In the genomic region with DNA sequence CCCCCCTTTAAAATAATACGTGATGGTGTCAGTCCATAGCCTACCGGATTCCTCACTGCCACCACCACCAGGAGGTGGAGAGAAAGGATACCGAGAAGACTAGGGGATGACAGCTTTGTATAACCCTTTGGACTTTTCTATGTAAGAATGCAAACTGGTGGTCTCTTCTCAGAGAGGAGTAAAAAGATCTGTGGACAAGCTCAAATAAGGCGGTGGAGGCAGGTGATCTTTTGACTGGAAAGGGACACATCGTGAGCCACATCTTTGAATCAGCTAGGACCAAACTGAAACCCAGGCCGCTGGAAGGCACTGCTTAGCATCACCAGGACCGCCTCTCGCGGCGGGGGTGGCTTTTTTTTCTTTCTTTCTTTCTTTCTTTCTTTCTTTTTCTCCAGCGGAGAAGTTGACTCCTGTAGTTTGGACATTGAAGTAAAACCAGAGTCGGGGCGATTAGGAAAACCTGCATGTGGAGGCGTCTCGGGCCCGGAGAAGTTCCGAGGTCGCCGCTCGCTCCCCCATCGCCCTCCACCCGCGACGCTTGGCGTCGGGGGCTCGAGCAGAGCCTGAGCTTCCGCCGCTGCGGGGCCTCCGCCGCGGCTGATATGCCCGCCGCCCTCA, we compare ENCODE assay signal across 8 mouse cellular contexts. TPM values are rescaled to one million over a fixed set of nuclear protein-coding genes. Genes with fewer than 3 reads are reported as not detected.
A peak's percentile ranks its signal among the peaks of the same experiment; 100 is the strongest.
DNase-seq lines count a peak whose midpoint lies in the region; ATAC-seq and TF ChIP-seq lines count a peak whose summit lies in the region.

No protein-coding gene starts in this region.

- TF ChIP-seq CTCF in liver, postnatal 0 days (IDR thresholded peaks at IDR 0.05; ENCODE audit: low read depth) = peak; percentile 58

- no peaks in the 10 kb centered on the region for H3K9me3 ChIP-seq in ES-E14 (ENCODE audit: control insufficient read depth, insufficient read depth, low read depth, low read length)
- H3K9me3 ChIP-seq in kidney, embryonic 15.5 days (replicated peaks) = no peaks in the 10 kb centered on the region
- H3K9me3 ChIP-seq in liver, postnatal 0 days (ENCODE audit: low read length) = no peaks in the 10 kb centered on the region
- H3K9me3 ChIP-seq in neural tube, embryonic 13.5 days = no peaks in the 10 kb centered on the region

- peak; percentile 69 for DNase-seq in 3134 (ENCODE audit: extremely low read depth, insufficient read length, low spot score)
- DNase-seq in ES-E14 (ENCODE audit: low read depth, low spot score) = peak; percentile 41
- peak; percentile 26 for DNase-seq in cerebellum, adult 8-10 months
- DNase-seq in frontal cortex, postnatal 36 days (ENCODE audit: low spot score in 2 of 2) = peak; percentile 42 to 46
- peak; percentile 55 for DNase-seq in liver, postnatal 0 days
- DNase-seq in yolk sac, embryonic 10.5 days (ENCODE audit: low spot score) = peak; percentile 53

- peak overlapping the region; percentile 85 for H3K9ac ChIP-seq in ES-E14 (ENCODE audit: insufficient read depth, low read depth, low read length, poor library complexity, severe bottlenecking)
- peak overlapping the region; percentile 94 for H3K9ac ChIP-seq in kidney, embryonic 15.5 days
- H3K9ac ChIP-seq in liver, postnatal 0 days (replicated peaks) = peak overlapping the region; percentile 95
- peak overlapping the region; percentile 95 for H3K9ac ChIP-seq in neural tube, embryonic 13.5 days

- H3K4me1 ChIP-seq in ES-E14 (ENCODE audit: control insufficient read depth in 2 of 2, insufficient read depth in 2 of 2, low read length in 2 of 2, poor library complexity in 1 of 2) = no peaks in the 10 kb centered on the region
- H3K4me1 ChIP-seq in kidney, embryonic 15.5 days = peaks cover 13% of the 10 kb centered on the region
- H3K4me1 ChIP-seq in liver, postnatal 0 days (ENCODE audit: insufficient read depth) = peaks cover 13% of the 10 kb centered on the region
- peaks cover 25% of the 10 kb centered on the region for H3K4me1 ChIP-seq in neural tube, embryonic 13.5 days (replicated peaks)

- under 1% methylated on average over 35 of the region's 35 CpGs for WGBS in kidney, embryonic 15.5 days
- under 1% methylated on average over 35 of the region's 35 CpGs for WGBS in liver, postnatal 0 days (ENCODE audit: insufficient replicate concordance)
- WGBS in neural tube, embryonic 13.5 days = under 1% methylated on average over 35 of the region's 35 CpGs

- no peaks in the 10 kb centered on the region for H3K36me3 ChIP-seq in ES-E14 (ENCODE audit: control insufficient read depth, insufficient read depth, low read length, poor library complexity, severe bottlenecking)
- H3K36me3 ChIP-seq in kidney, embryonic 15.5 days = no peaks in the 10 kb centered on the region
- no peaks in the 10 kb centered on the region; the same call in 1 of the 2 replicates for H3K36me3 ChIP-seq in liver, postnatal 0 days (replicated peaks; ENCODE audit: insufficient read depth, low read length)
- no peaks in the 10 kb centered on the region for H3K36me3 ChIP-seq in neural tube, embryonic 13.5 days

- no peaks in the 10 kb centered on the region for H3K27me3 ChIP-seq in kidney, embryonic 15.5 days
- H3K27me3 ChIP-seq in liver, postnatal 0 days (ENCODE audit: insufficient read depth, low read length) = no peaks in the 10 kb centered on the region
- H3K27me3 ChIP-seq in neural tube, embryonic 13.5 days = peaks cover 5% of the 10 kb centered on the region; the same call in 1 of the 2 replicates

- H3K27ac ChIP-seq in ES-E14 (ENCODE audit: insufficient read depth, low read depth, low read length, poor library complexity, severe bottlenecking) = no peak overlapping the region
- peak overlapping the region; percentile 95 for H3K27ac ChIP-seq in kidney, embryonic 15.5 days
- H3K27ac ChIP-seq in liver, postnatal 0 days (ENCODE audit: low read depth) = peak overlapping the region; percentile 99
- peak overlapping the region; percentile 96 for H3K27ac ChIP-seq in neural tube, embryonic 13.5 days (replicated peaks)

- TF ChIP-seq EP300 in liver, postnatal 0 days (IDR thresholded peaks at IDR 0.05; ENCODE audit: low read depth) = no peak

- peak overlapping the region; percentile 82 to 90 for H3K4me3 ChIP-seq in ES-E14 (ENCODE audit: insufficient read depth in 1 of 2, low read depth in 1 of 2, low read length in 2 of 2, poor library complexity in 1 of 2, severe bottlenecking in 1 of 2)
- H3K4me3 ChIP-seq in kidney, embryonic 15.5 days (replicated peaks) = peak overlapping the region; percentile 99
- peak overlapping the region; percentile 90 for H3K4me3 ChIP-seq in liver, postnatal 0 days (ENCODE audit: low read depth, low read length)
- peak overlapping the region; percentile 94 for H3K4me3 ChIP-seq in neural tube, embryonic 13.5 days

- ATAC-seq in kidney, embryonic 15.5 days (replicated peaks; ENCODE audit: low FRiP score) = no peak
- ATAC-seq in liver, postnatal 0 days = peak; percentile 18; the same call in 1 of the 2 replicates
- ATAC-seq in neural tube, embryonic 13.5 days (ENCODE audit: low read depth) = no peak

- in situ Hi-C loops in ES-E14 (cut with MboI; ENCODE audit: low sequenced_read_pairs in 2 of 2, unreplicated experiment in 2 of 2) = no loop called here

- peak overlapping the region; percentile 73 for H3K4me2 ChIP-seq in kidney, embryonic 15.5 days
- peak overlapping the region; percentile 83 for H3K4me2 ChIP-seq in liver, postnatal 0 days (ENCODE audit: low read depth, low read length)
- H3K4me2 ChIP-seq in neural tube, embryonic 13.5 days = peak overlapping the region; percentile 73

TF ChIP-seq in ES-E14, 5 proteins besides CTCF, POLR2A, EP300 and RAD21:
- TF ChIP-seq MAFK (IDR thresholded peaks at IDR 0.05; ENCODE audit: insufficient read depth, low read depth, low read length) = no peak
- no peak for TF ChIP-seq ZNF384 (IDR thresholded peaks at IDR 0.05; ENCODE audit: low read depth, low read length)
- no peak for TF ChIP-seq CHD2 (IDR thresholded peaks at IDR 0.05; ENCODE audit: low read depth, low read length)
- no peak for TF ChIP-seq ZC3H11A (IDR thresholded peaks at IDR 0.05; ENCODE audit: borderline replicate concordance, low read depth, low read length)
- no peak for TF ChIP-seq HCFC1 (IDR thresholded peaks at IDR 0.05; ENCODE audit: borderline replicate concordance, insufficient read depth, low read length)

RNA-seq across cellular contexts. Expression of a gene that starts 0.9 kb away (rescaled TPM):
- total RNA-seq in ES-E14 (2012; rRNA removed) = 21.2 and 33.8 TPM in 2 replicates
- polyA plus RNA-seq in kidney, embryonic 15.5 days (2015; fragmentation: Nextera tagmentation; extraction: Ambion mirVana) = 31.2 and 36.8 TPM in 2 replicates
- 9.0 and 10.1 TPM in 2 replicates for polyA plus RNA-seq in liver, postnatal 0 days (2015; fragmentation: Nextera tagmentation; extraction: Ambion mirVana)
- polyA plus RNA-seq in neural tube, embryonic 13.5 days (2015; fragmentation: Nextera tagmentation; extraction: Ambion mirVana) = 31.8 and 35.0 TPM in 2 replicates
